Mouse (Mus musculus) embryonic facial prominence, embryonic 10.5 days (tissue): Measurements from ENCODE around the gene Sema3d. TPM values are rescaled to one million over a fixed set of nuclear protein-coding genes. Genes with fewer than 3 reads are reported as not detected.

Experiments
- DNase-seq: peaks from one replicate; pipeline ENCODE4 v3.0.0-alpha.2; 2017; ENCODE audit warnings: low spot score
- H3K27ac ChIP-seq: fragments of 300-500 bp; sonication (generic); replicated peaks from 2 replicates; pipeline ENCODE4 v1.5.1; 2016; ENCODE audit warnings: mild to moderate bottlenecking
- H3K27me3 ChIP-seq: fragments of 300-500 bp; sonication (generic); replicated peaks from 2 replicates; pipeline ENCODE4 v1.6.1; 2016; ENCODE audit warnings: low read depth, mild to moderate bottlenecking; ENCODE audit not compliant: poor library complexity, severe bottlenecking
- H3K36me3 ChIP-seq: fragments of 300-500 bp; sonication (generic); replicated peaks from 2 replicates; pipeline ENCODE4 v1.6.1; 2016; ENCODE audit warnings: mild to moderate bottlenecking, moderate library complexity
- H3K4me1 ChIP-seq: fragments of 300-500 bp; sonication (generic); 2 replicates; pipeline ENCODE4 v1.6.1; 2016
- H3K4me3 ChIP-seq: fragments of 300-500 bp; sonication (generic); 2 replicates; pipeline ENCODE4 v1.5.1; 2016; ENCODE audit warnings: mild to moderate bottlenecking, moderate library complexity
- H3K9me3 ChIP-seq: fragments of 300-500 bp; sonication (generic); 2 replicates; pipeline ENCODE4 v1.6.1; 2016; ENCODE audit warnings: mild to moderate bottlenecking
- WGBS: fragments of 180-500 bp; shearing (Covaris S2); methylation state at CpG from one replicate; pipeline ENCODE4 v1.1.7; 2016; 5-methylcytosine and 5-hydroxymethylcytosine counted together
- polyA plus RNA-seq: library from polyadenylated mRNA; unstranded; fragments of >200 nt; fragmentation: Nextera tagmentation; extraction: Ambion mirVana; gene quantifications from 2 replicates; pipeline ENCODE4 v1.2.1, GENCODE M21; 2016

The Sema3d gene
- 7.7 and 8.6 TPM in 2 replicates for polyA plus RNA-seq

DNA sequence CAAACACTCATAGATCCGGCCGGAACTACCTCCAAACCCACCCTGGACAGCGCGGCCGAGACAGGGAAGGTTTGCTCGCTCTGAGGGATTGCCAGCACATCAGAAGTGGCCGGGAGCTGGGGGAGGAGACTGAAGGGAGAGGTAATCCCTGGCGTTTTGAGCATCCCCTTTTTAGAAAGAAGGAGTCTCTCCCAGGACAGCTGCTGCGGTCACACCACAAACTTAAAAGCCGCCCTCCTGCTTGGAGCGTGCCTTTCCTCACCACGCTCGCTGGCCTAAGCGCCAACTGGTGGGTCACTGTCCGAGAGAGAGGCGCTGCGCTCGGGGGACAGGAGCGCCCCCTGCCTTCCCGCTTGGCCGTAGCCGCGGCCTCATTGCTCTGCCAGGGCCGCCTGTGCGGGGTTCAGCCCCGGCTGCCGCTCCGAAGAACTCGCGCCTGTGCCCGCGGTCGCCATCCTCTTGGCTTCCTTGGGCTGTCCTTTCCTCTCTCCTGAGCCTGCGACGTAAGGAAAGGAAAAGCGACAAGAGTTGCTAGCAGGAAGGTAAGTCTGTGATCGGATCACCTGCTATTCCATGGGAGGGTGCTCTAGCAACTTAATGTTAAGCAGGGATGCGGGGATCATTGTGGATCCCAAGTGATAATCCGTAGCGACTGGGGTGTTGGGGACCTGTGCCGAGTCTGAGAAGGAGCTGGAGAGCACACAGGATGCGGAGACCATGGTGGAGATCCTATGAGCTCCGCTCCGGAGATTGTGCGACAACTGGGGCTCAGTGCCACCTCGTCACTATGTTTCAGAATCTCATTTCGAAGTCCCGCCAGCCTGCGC lies at the start of gene Sema3d:
Gene Sema3d (plus strand): TSS at position 253 of the 827 bp plus-strand sequence.
- peaks cover 41% of the 10 kb centered on the region for H3K27me3 ChIP-seq
- H3K4me1 ChIP-seq, result peaks cover 7% of the 10 kb centered on the region; the same call in 1 of the 2 replicates
- H3K9me3 ChIP-seq, result no peaks in the 10 kb centered on the region
- under 1% methylated on average over 49 of the region's 49 CpGs for WGBS
- DNase-seq, result peak; percentile 87
- H3K36me3 ChIP-seq, result no peaks in the 10 kb centered on the region
- H3K27ac ChIP-seq, result peak within 1 kb of the TSS; percentile 75
- peak within 1 kb of the TSS; percentile 65 for H3K4me3 ChIP-seq

DNA sequence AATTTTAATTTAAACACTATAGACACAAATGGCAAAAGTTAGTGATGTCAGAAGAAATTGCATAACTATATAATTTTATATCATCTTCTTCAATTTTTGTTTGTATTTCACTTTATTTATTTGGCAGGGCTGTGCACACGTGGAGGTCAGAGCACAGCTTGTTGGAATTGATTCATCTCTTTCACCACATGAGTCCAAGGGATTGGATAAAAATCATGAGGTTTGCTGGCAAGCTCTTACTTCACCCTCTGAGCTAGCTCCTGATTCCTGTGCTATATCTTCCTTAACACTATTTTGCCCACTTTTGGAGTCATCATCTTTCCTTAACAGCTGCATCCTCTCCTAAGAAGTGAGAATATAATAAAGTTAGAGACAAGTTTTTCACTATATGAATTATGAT lies 5.9 kb upstream of the Sema3d start:
- H3K4me1 ChIP-seq, result no peaks in the 10 kb centered on the region
- WGBS, result 62% methylated on average over 1 of the region's 1 CpGs
- H3K27me3 ChIP-seq, result peaks cover 5% of the 10 kb centered on the region; the same call in 1 of the 2 replicates
- no peaks in the 10 kb centered on the region for H3K36me3 ChIP-seq
- H3K27ac ChIP-seq, result no peak overlapping the region
- DNase-seq, result no peak
- no peak overlapping the region for H3K4me3 ChIP-seq
- H3K9me3 ChIP-seq, result no peaks in the 10 kb centered on the region

DNA sequence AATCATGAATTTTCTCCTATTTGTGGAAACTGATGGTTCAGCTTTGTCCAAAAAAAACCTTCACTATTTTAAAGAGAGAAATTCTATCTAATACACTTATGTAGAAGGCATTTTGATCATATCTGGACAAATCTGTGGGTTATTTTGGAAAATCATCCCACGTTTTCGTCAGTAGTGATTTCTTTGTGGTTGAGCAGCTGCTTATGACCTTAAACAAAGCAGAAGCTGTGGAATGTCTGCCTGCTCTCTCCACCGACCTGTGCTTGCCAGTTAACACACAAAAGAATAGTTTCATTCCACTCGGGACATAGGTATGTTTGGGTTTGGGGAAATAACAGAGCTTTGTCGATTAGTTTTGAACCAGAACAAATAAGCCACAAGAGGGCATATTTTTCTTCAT lies 4.3 kb upstream of the Sema3d start:
- H3K36me3 ChIP-seq, result no peaks in the 10 kb centered on the region
- no peak for DNase-seq
- no peaks in the 10 kb centered on the region for H3K9me3 ChIP-seq
- H3K27me3 ChIP-seq, result peaks cover 20% of the 10 kb centered on the region
- 46% methylated on average over 5 of the region's 5 CpGs for whole genome bisulfite sequencing
- H3K4me3 ChIP-seq, result no peak overlapping the region
- peaks cover 1% of the 10 kb centered on the region; the same call in 1 of the 2 replicates for H3K4me1 ChIP-seq
- H3K27ac ChIP-seq, result no peak overlapping the region

DNA sequence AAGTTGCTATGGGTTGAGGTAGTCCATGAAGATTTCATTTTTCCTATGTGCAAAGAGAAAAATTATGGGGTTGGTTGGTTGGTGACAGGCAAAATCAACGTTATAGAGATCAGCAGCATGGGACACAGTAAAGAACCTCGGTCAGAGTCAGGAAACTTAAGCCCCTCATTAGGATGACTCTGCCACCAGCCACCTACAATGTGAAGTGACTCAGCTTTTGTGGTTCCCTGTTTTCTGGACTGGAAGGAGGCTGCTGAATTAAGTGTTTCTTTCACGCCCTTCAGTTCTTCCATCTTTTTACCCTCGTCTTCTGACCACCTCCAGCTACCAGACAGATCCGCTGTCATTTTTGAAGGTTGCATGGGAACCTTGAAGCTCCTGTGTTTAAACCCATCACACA lies 1.2 kb upstream of the Sema3d start:
- WGBS, result 83% methylated on average over 5 of the region's 5 CpGs
- Histone ChIP-seq H3K4me3 (no peak overlapping the region), H3K27me3 (peaks cover 41% of the 10 kb centered on the region), H3K27ac (no peak overlapping the region), H3K9me3 (no peaks in the 10 kb centered on the region), H3K4me1 (peaks cover 7% of the 10 kb centered on the region; the same call in 1 of the 2 replicates), H3K36me3 (no peaks in the 10 kb centered on the region)
- DNase-seq, result no peak

DNA sequence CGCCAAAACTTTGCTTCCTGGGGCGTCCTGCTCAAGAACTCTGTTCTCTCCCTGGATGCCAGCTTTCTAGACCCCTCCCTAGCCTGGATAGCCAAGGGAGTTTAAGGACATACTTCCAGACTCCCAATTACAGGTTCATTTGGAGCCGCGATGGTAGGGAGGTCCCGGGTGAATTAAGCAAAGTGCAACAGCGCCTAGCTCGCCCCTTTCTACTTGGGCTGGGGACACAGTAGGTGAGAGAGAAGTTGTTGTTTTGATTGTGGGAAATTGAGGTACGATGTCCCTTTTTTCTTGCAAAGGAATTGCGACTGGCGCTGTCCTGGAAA lies 738 bp downstream of the Sema3d start:
- Histone ChIP-seq H3K27ac (peak overlapping the region; percentile 75), H3K36me3 (no peaks in the 10 kb centered on the region), H3K9me3 (no peaks in the 10 kb centered on the region), H3K27me3 (peaks cover 41% of the 10 kb centered on the region), H3K4me1 (peaks cover 7% of the 10 kb centered on the region; the same call in 1 of the 2 replicates), H3K4me3 (peak overlapping the region; percentile 65)
- no peak for DNase-seq
- WGBS, result 2% methylated on average over 10 of the region's 10 CpGs

DNA sequence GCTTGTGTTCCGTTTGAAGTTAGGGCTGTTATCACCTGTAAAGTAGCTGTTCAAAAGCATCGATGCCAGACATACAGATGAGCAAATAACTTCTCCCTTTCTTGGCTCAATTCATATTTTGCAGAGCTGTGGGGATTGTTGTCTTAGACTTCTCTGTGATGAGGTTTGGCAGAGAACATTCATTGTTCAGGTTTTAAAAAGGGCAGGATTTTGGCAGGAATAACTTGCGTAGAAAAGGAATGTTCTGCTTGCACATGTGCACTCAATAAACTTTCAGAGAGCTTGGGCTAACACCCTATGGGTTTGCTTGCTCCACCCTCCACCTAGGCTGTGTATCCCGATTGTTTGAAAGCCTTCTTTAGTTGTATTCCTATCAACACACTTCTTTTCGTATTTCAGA lies 9.5 kb downstream of the Sema3d start:
- 90% methylated on average over 5 of the region's 5 CpGs for WGBS
- DNase-seq, result no peak

DNA sequence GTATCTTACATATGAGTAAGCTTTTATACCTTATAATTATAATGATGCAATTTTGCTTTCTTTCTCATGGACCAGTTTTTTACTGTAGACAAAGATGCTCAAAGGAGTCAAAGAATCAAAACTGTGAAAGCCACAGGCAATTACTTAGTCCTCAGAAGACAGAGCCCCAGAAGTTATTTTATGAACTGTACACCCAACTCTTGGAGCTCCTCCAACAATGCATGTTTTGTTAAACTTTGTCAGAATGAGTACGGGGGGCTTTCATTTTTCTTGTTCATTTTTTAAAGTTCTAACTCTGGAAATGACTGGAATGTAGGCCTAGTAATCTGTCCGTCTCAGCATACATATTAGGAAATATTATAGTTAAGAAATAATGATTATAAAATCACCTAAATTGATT lies 16.1 kb downstream of the Sema3d start:
- no peaks in the 10 kb centered on the region for H3K36me3 ChIP-seq
- H3K9me3 ChIP-seq, result no peaks in the 10 kb centered on the region
- no peaks in the 10 kb centered on the region for H3K4me1 ChIP-seq
- no peaks in the 10 kb centered on the region for H3K27me3 ChIP-seq
- no peak overlapping the region for H3K27ac ChIP-seq
- H3K4me3 ChIP-seq, result no peak overlapping the region
- no peak for DNase-seq
- 88% methylated on average over 2 of the region's 2 CpGs for whole genome bisulfite sequencing

More for the DNA sequence above, 9.5 kb downstream of the Sema3d start:
- no peaks in the 10 kb centered on the region for H3K27me3 ChIP-seq
- no peaks in the 10 kb centered on the region for H3K36me3 ChIP-seq
- H3K4me1 ChIP-seq, result no peaks in the 10 kb centered on the region
- H3K4me3 ChIP-seq, result no peak overlapping the region
- no peak overlapping the region for H3K27ac ChIP-seq
- no peaks in the 10 kb centered on the region for H3K9me3 ChIP-seq

DNA sequence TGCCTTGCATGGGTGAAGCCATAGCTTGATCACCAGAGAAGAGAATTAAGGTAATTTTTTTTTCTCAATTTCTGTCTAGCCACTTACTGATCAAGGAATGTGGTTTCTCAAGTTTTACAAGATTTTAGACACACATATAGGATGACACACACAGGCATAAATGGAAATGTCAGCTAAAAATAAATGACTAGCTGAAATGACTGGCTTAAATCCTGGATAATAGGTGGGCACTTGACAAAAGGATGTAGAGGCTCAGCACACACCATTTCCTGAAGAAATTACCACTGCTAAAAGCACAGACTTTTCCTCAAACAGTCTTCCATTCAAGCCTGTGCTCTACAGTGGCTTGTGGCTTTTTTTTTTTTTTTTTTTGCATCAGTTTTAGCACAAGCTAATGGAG lies 21.0 kb downstream of the Sema3d start:
- Histone ChIP-seq H3K27me3 (no peaks in the 10 kb centered on the region), H3K4me1 (no peaks in the 10 kb centered on the region), H3K4me3 (no peak overlapping the region), H3K27ac (no peak overlapping the region), H3K36me3 (no peaks in the 10 kb centered on the region), H3K9me3 (no peaks in the 10 kb centered on the region)
- no peak for DNase-seq

DNA sequence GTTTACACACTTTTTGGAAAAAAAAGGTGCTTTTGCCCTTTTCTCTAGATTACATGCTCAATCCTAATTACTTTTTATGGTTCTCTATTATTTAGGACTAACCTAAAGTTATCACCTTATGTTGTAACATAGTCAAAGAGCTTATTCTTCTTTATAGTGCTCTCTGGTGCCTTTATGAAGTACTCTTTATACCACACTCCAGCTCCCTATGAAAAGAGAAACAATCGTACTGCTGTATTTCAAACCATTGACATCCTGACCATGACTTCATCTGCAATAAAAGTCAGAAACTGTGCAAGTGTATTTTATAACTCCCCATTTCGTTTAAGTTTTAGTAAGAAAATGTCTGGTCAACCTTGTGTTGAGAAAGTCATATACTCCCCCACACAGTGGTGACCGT lies 29.4 kb downstream of the Sema3d start:
- Histone ChIP-seq H3K36me3 (no peaks in the 10 kb centered on the region), H3K27ac (no peak overlapping the region), H3K4me1 (no peaks in the 10 kb centered on the region), H3K9me3 (no peaks in the 10 kb centered on the region), H3K4me3 (no peak overlapping the region), H3K27me3 (no peaks in the 10 kb centered on the region)
- WGBS, result 84% methylated on average over 3 of the region's 3 CpGs
- no peak for DNase-seq

DNA sequence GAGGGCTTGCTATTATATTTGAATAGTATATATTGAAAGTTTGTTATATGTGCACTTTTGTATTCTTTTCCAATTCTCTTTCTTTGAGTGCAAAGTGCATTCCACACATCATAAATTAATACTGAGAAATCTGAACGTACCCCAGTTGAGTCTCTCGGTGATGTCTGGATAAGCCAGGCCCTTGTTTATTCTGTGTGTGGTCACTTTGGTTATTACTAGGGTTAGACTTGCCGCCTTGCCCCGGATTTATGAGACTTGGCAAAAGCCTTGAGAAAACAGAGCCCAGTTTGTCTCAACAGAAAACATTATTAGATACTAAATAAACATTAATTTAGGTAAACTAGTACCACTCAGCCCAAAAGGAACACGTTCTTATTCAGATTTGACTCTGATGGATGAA lies 40.1 kb downstream of the Sema3d start:
- Histone ChIP-seq H3K36me3 (no peaks in the 10 kb centered on the region), H3K9me3 (no peaks in the 10 kb centered on the region), H3K4me3 (no peak overlapping the region), H3K27ac (no peak overlapping the region), H3K4me1 (no peaks in the 10 kb centered on the region), H3K27me3 (no peaks in the 10 kb centered on the region)
- 75% methylated on average over 5 of the region's 5 CpGs for WGBS
- no peak for DNase-seq

DNA sequence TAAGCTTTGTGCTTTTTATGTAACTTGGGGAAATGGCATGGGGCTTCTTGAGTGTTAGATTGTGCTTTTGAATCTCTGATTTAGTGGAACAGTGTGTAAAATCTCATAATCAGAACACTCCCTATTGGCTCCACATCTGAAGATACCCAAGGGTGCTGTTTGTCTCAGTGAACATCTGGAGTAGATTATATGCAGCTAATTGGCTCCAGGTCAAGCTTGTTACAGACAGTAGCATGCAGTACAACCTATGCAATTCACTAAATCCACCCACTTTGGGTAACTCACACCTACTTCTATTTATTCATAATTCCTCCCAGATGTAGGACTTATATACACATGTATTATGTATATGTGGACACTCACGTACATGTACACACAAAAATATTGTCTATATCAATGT lies 58.6 kb downstream of the Sema3d start:
- Histone ChIP-seq H3K4me3 (no peak overlapping the region), H3K27ac (no peak overlapping the region), H3K4me1 (peaks cover 2% of the 10 kb centered on the region; the same call in 1 of the 2 replicates), H3K9me3 (0 out of 2 replicates have a peak, but pooled peaks cover 4% of the 10 kb centered on the region), H3K27me3 (peaks cover 26% of the 10 kb centered on the region), H3K36me3 (no peaks in the 10 kb centered on the region)
- 34% methylated on average over 1 of the region's 1 CpGs for WGBS
- peak; percentile 32 for DNase-seq

DNA sequence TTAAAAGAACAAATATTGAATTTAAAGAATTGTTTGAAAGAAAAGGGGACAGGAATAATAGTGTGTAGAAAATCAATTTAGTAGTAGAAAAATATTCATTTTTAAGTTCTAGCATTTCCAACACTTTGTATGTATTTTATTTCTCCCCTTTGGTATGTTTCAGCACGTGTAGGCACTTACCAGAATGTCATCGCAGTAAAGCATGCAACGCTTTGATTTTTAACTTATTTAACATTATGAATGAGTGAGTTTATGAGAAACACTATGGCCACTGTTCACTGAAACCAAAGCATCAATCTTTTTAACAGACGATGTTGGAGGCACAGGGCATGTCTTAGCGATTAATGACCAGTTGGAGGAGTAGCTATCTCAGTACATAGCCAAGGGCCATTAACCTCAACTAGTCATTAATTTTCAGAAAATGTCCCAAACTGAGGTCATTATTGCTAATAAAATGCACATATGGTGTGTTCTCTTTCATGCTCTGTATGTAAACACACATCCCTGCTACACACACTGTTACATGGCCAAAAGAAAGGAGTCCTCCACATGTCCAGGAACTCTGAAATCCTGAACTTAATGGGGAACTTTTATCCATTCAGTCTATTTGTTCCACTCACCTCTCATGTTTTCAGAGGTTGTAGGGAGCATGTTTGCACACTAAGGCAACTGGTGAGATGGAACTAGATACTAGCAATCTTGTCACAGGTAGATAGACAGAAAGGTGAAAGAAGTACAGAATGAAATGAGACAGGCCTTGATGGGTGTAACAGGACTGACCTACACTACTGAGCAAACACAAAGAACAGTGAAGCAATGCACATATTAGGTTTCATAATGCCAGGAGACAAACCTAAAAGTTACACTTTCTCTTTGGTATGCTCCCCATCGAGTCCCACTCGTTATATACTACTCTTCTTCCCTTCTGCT lies 59.3 kb downstream of the Sema3d start:
- no peak overlapping the region for H3K27ac ChIP-seq
- peaks cover 2% of the 10 kb centered on the region; the same call in 1 of the 2 replicates for H3K4me1 ChIP-seq
- WGBS, result 75% methylated on average over 7 of the region's 7 CpGs
- DNase-seq, result no peak
- no peaks in the 10 kb centered on the region for H3K36me3 ChIP-seq
- peaks cover 26% of the 10 kb centered on the region for H3K27me3 ChIP-seq
- no peak overlapping the region for H3K4me3 ChIP-seq
- H3K9me3 ChIP-seq, result 0 out of 2 replicates have a peak, but pooled peaks cover 4% of the 10 kb centered on the region
